Mouse (Mus musculus) brain, embryonic 14.5 days (tissue): ENCODE results near the gene Nprl2.
A peak's percentile ranks its signal among the peaks of the same experiment; 100 is the strongest.

Source experiments
- CTCF ChIP-seq: fragments of 200-500 bp; IDR thresholded peaks from 2 replicates; pipeline ENCODE4 v1.5.1; 2012; ENCODE audit warnings: inconsistent platforms, mild to moderate bottlenecking, moderate library complexity, borderline replicate concordance; ENCODE audit not compliant: insufficient read depth, insufficient read length; ENCODE audit errors: extremely low read depth
- POLR2A ChIP-seq: fragments of 200-500 bp; IDR thresholded peaks from 2 replicates; pipeline ENCODE4 v1.6.1; 2012; ENCODE audit warnings: mild to moderate bottlenecking, inconsistent platforms, borderline replicate concordance; ENCODE audit not compliant: poor library complexity, insufficient read depth, insufficient read length, severe bottlenecking; ENCODE audit errors: extremely low read depth

GRCm38 (mm10) chr9:107551117-107551889 lies 9.3 kb downstream of the Nprl2 start, which contains the start of gene Rassf1:
- TF ChIP-seq CTCF = no peak
- TF ChIP-seq POLR2A = 0 out of 2 replicates have a peak, but pooled peaks have one; percentile 16
